Mouse (Mus musculus) lung, embryonic 14.5 days (tissue): Measurements from ENCODE around the gene Nkrf. TPM values are rescaled to one million over a fixed set of nuclear protein-coding genes. Genes with fewer than 3 reads are reported as not detected.
"Not testable (repeated sequence)": the region's sequence is repeated elsewhere in the genome, so short reads cannot be mapped to it uniquely, and the experiment has no call there.

ENCODE experiments used
- ATAC-seq: fragments of 200-750 bp; cut with Nextera tagmentation; 2 replicates; pipeline ENCODE4 v1.8.0; 2017; ENCODE audit warnings: mild to moderate bottlenecking, moderate TSS enrichment, moderate library complexity; ENCODE audit not compliant: insufficient read depth
- DNase-seq: peaks from one replicate; pipeline ENCODE4 v3.0.0-alpha.2; 2015
- H3K27ac ChIP-seq: fragments of 300-500 bp; sonication (generic); 2 replicates; pipeline ENCODE4 v1.5.1; 2014; ENCODE audit warnings: low read depth, mild to moderate bottlenecking, moderate library complexity
- H3K27me3 ChIP-seq: fragments of 300-500 bp; sonication (generic); 2 replicates; pipeline ENCODE4 v1.6.1; 2014; ENCODE audit warnings: low read length, control low read depth; ENCODE audit not compliant: insufficient read depth
- H3K36me3 ChIP-seq: fragments of 300-500 bp; sonication (generic); 2 replicates; pipeline ENCODE4 v1.6.1; 2014; ENCODE audit warnings: control low read depth; ENCODE audit not compliant: insufficient read depth
- H3K4me1 ChIP-seq: fragments of 300-500 bp; sonication (generic); 2 replicates; pipeline ENCODE4 v1.6.1; 2014; ENCODE audit warnings: antibody characterized with exemption, control low read depth; ENCODE audit not compliant: insufficient read depth
- H3K4me2 ChIP-seq: fragments of 300-500 bp; sonication (generic); 2 replicates; pipeline ENCODE4 v1.6.1; 2014; ENCODE audit warnings: mild to moderate bottlenecking
- H3K4me3 ChIP-seq: fragments of 300-500 bp; sonication (generic); 2 replicates; pipeline ENCODE4 v1.5.1; 2014; ENCODE audit warnings: low read depth, low read length
- H3K9ac ChIP-seq: fragments of 300-500 bp; sonication (generic); 2 replicates; pipeline ENCODE4 v1.6.1; 2014
- H3K9me3 ChIP-seq: fragments of 300-500 bp; sonication (generic); 2 replicates; pipeline ENCODE4 v1.6.1; 2016; ENCODE audit warnings: low read depth, low read length, control low read depth
- CTCF ChIP-seq: IDR thresholded peaks from 2 replicates; pipeline ENCODE4 v1.5.1; 2016; ENCODE audit warnings: antibody characterized with exemption, low read depth
- WGBS: fragments of 180-500 bp; shearing (Covaris S2); extraction: QIAGEN DNeasy Blood & Tissue Kit; methylation state at CpG from one replicate; pipeline ENCODE4 v1.1.7; 2014; 5-methylcytosine and 5-hydroxymethylcytosine counted together
- polyA plus RNA-seq: library from polyadenylated mRNA; unstranded; fragments of >200 nt; fragmentation: Nextera tagmentation; extraction: Ambion mirVana; gene quantifications from 2 replicates; pipeline ENCODE4 v1.2.1, GENCODE M21; 2014

The Nkrf gene
- polyA plus RNA-seq, 1 experiment from 2014 or later: 2.8 TPM

- Histone ChIP-seq H3K4me2 (no peak overlapping the region), H3K36me3 (no peaks in the 10 kb centered on the region), H3K27me3 (no peaks in the 10 kb centered on the region), H3K9me3 (no peaks in the 10 kb centered on the region), H3K27ac (no peak overlapping the region), H3K4me1 (no peaks in the 10 kb centered on the region), H3K4me3 (no peak overlapping the region), H3K9ac (no peak overlapping the region)
- no peak for ATAC-seq
- TF ChIP-seq CTCF: no peak
- WGBS: 87% methylated on average over 4 of the region's 4 CpGs
- DNase-seq: no peak
Observed at GRCm38 (mm10) chrX:36921346-36921745, 18.6 kb upstream of the Nkrf start.

DNA sequence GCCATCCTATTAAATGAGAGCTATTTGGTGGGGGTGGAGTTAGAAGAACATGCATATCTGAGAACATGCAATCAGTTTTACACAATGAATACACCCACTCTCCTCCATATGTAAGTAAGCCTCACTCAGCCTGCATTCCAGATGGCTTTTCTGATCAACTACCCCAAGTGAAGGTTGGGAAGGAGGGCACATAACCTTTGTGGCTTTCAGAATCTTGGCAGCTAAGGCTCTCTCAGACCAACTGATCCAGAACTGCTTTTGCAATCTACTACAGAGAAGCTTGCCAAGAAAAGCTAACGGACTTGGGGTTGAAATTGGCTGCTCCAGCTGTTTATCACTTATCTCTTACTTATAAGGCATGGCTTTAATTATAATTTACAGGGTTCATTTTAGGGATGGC is 15.1 kb upstream of the Nkrf start:
- no peak for TF ChIP-seq CTCF
- WGBS: 63% methylated on average over 1 of the region's 1 CpGs
- H3K27me3 ChIP-seq: no peaks in the 10 kb centered on the region
- H3K4me3 ChIP-seq: no peak overlapping the region
- DNase-seq (no peak), ATAC-seq (no peak)
- H3K9me3 ChIP-seq: no peaks in the 10 kb centered on the region
- no peak overlapping the region for H3K4me2 ChIP-seq
- no peak overlapping the region for H3K9ac ChIP-seq
- H3K36me3 ChIP-seq: no peaks in the 10 kb centered on the region
- H3K27ac ChIP-seq: no peak overlapping the region
- H3K4me1 ChIP-seq: no peaks in the 10 kb centered on the region

DNA sequence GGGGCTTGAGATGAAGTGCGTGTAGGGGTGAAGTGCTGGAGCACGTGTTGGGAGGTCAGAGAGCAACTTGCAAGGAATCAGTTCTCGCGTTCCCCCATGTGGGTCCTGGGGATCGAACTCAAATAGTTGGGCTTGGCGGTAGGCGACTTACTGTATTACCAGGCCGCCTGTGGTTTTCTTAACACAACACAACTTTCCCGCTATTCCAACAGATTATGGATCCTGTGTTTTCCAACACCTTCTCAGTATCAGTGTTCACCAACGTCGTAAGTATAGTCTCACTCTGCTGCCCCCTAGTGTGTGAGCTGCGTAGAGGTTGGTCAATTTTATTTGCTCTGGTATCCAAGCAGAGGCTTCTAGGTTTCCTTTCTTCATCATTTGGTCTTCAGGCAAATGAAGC is 8.6 kb upstream of the Nkrf start:
- Histone ChIP-seq H3K36me3 (no peaks in the 10 kb centered on the region), H3K27ac (no peak overlapping the region), H3K9ac (no peak overlapping the region), H3K4me1 (no peaks in the 10 kb centered on the region), H3K27me3 (no peaks in the 10 kb centered on the region), H3K4me2 (no peak overlapping the region), H3K9me3 (no peaks in the 10 kb centered on the region), H3K4me3 (no peak overlapping the region)
- DNase-seq: peak; percentile 76
- WGBS: 38% methylated on average over 12 of the region's 12 CpGs
- peak; percentile 67 for TF ChIP-seq CTCF
- no peak for ATAC-seq

DNA sequence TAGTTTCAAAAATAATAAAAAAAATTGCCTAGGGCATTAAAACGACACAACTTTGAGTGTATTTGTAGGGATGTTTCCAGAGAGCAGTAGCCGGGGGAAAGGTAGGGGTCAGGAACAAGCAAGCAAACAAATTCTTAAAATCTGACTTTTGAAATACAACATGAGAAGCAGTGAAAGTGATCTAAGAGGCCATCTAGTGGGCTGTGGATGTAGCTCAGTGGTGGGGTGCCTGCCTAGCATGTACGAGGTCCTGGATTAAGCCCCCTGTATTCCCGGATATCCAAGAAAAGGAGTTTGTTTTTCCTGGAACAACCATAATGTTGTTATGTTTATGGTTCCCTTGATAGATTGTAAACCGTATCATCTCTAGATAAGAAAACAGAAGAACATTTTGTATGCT is 3.8 kb upstream of the Nkrf start:
- no peak overlapping the region for H3K4me2 ChIP-seq
- whole genome bisulfite sequencing: 24% methylated on average over 5 of the region's 5 CpGs
- H3K9me3 ChIP-seq: no peaks in the 10 kb centered on the region
- no peaks in the 10 kb centered on the region for H3K36me3 ChIP-seq
- H3K9ac ChIP-seq: no peak overlapping the region
- H3K27ac ChIP-seq: no peak overlapping the region
- no peak overlapping the region for H3K4me3 ChIP-seq
- TF ChIP-seq CTCF: peak; percentile 31
- peak; percentile 22 for DNase-seq
- H3K27me3 ChIP-seq: no peaks in the 10 kb centered on the region
- no peak for ATAC-seq
- no peaks in the 10 kb centered on the region for H3K4me1 ChIP-seq

DNA sequence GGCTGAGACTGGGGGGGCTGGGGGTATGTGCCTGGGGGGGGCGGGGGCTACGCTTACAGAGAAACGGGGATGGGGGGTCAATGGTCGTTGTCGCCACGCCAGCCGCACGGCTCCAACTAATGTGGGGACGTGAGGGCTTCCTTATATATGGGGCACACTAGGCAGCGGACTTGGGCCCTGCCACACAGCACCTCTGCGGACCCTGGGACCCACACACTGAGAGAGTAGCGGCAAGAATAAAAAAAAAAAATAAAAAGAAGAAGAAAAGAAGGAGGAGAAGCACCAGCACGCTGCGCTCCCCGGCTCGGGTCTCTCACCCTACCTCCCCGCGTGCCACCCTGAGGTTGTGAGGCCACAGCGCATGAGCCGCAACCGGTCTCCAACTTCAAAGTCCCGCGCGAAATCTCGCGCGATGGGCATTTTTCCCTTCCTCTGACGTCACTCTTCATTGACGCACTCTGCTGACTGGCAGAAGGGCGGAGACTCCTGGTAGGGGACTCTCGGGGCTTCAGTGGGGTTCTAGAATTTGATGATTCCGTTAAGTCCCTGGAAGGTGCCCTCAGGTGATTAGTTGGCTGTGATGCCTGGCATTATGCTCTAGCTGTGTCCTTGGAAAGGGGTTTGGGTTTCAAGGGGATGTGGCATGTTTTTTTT is 543 bp upstream of the Nkrf start:
- peak overlapping the region; percentile 58; the same call in 1 of the 2 replicates for H3K27ac ChIP-seq
- peak overlapping the region; percentile 60 for H3K9ac ChIP-seq
- TF ChIP-seq CTCF: no peak
- peak overlapping the region; percentile 54 for H3K4me3 ChIP-seq
- H3K9me3 ChIP-seq: no peaks in the 10 kb centered on the region
- H3K36me3 ChIP-seq: no peaks in the 10 kb centered on the region
- ATAC-seq: peak; percentile 91
- 6% methylated on average over 30 of the region's 32 CpGs for WGBS
- H3K27me3 ChIP-seq: no peaks in the 10 kb centered on the region
- DNase-seq: peak; percentile 97
- H3K4me2 ChIP-seq: peak overlapping the region; percentile 70
- no peaks in the 10 kb centered on the region for H3K4me1 ChIP-seq

DNA sequence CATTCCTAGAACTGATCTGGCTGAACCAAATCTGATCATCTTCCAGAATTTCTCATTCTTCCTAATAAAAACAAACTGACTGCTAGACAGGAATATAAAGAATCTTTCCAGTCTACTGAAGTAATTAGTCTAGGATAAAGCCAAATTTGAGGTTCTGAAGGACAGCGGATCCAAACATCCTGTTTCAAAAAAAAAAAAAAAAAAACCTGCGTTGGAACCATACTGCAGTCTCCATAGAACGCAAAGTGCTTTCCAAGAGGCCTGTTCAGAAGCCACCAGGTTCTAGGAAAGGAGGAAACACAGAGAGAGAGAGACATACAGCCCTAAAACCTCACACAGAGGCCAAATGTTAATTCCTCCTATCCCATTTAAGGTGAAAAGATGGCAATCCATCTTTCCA is 1.0 kb downstream of the Nkrf start:
- DNase-seq (no peak), ATAC-seq (no peak)
- peak overlapping the region; percentile 60; the same call in 1 of the 2 replicates for H3K9ac ChIP-seq
- no peaks in the 10 kb centered on the region for H3K27me3 ChIP-seq
- no peaks in the 10 kb centered on the region for H3K9me3 ChIP-seq
- H3K4me3 ChIP-seq: peak overlapping the region; percentile 54
- peak overlapping the region; percentile 70 for H3K4me2 ChIP-seq
- no peaks in the 10 kb centered on the region for H3K4me1 ChIP-seq
- WGBS: 22% methylated on average over 3 of the region's 3 CpGs
- no peak for TF ChIP-seq CTCF
- H3K27ac ChIP-seq: no peak overlapping the region
- H3K36me3 ChIP-seq: no peaks in the 10 kb centered on the region

DNA sequence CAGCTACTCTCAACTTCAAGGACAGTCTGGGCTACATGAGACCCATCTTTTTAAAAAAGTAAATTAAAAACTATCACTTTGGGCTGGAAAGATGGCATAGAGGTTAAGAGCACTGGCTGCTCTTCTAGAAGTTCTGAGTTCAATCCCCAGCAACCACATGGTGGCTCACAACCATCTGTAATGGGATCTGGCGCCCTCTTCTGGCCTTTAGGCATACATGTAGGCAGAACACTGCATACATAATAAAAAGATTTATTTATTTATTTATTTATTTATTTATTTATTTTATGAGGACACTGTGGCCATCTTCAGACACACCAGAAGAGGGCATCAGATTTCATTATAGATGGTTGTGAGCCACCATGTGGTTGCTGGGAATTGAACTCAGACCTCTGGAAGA is 3.8 kb downstream of the Nkrf start:
- not testable (repeated sequence) for H3K27me3 ChIP-seq, H3K4me2 ChIP-seq, H3K4me1 ChIP-seq, H3K9me3 ChIP-seq, H3K9ac ChIP-seq, H3K36me3 ChIP-seq, H3K4me3 ChIP-seq, H3K27ac ChIP-seq, ATAC-seq
- peak; percentile 18; the same call in 1 of the 2 replicates for TF ChIP-seq CTCF
- WGBS: 33% methylated on average over 1 of the region's 1 CpGs
- peak; percentile 20 for DNase-seq
